Mouse (Mus musculus) left cerebral cortex, adult 2 months (tissue): ENCODE measurements at regions not wholly inside any gene's neighbourhood (a gene's known extent, or its start where the extent isn't known, plus 50 kb on each side); places are given as distances from the start of the nearest gene placed in this dataset.

Experiments
- DNase-seq, 2 experiments: peaks; one replicate each; pipeline ENCODE4 v3.0.0; 2021 to 2022; ENCODE audit warnings: low spot score in 2 of 2, mixed read lengths in 1 of 2; ENCODE audit errors: extremely low spot score in 1 of 2
- H3K27ac ChIP-seq: fragments of 200-600 bp; 2 replicates; pipeline ENCODE4 v1.8.1; 2022
- H3K4me3 ChIP-seq: fragments of 200-600 bp; 2 replicates; pipeline ENCODE4 v1.8.1; 2022
- CTCF ChIP-seq: fragments of 200-600 bp; IDR thresholded peaks from 2 replicates; pipeline ENCODE4 v1.8.1; 2022; ENCODE audit warnings: antibody characterized with exemption, mild to moderate bottlenecking, moderate library complexity
- intact Hi-C: fragments of 180-260 bp; cut with DNase I; formaldehyde crosslinking; loops from one replicate; pipeline ENCODE4 v1.15.1; 2025

DNA sequence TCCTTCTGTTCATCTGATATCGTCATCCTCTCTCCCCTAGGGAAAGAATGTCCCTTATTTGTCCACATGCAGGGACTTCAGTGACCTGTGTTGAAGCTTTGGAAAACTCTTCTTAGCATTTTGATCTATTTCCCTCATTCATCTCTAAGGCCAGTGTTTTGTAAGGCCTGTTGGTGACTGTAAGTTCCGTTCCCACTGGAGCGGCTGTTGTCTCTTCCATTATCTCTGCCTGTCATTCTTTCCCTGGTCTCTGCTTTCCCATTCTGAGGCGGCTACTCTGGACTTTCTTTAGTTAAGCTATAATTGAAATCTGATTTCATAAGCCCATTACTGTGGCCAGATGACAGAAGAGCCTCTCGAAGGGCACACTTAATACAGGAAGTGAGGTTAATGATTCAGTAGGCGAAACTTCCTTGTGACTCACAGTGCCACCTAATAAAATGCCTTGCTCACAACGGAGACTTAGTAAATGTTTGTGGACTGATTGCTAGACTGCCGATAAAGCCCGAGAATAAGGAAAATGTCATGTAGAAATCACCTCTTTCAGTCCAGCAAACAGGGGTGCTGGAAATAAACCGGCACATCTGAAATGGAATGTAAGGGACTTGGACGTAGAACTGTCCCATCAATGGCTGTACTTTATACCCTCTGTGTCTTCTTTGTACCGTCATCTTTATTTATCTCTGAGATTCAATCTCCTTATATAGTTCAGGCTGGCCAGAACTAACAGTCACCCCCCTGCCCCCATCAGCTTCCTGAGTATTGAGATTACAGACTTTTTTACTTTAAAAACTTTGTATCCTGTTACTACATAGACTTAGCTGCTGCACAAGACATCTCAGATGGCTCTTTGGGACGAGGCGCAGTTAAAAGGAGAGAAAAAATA lies 250.1 kb downstream of the Klf5 start:
- TF ChIP-seq CTCF, result no peak
- Histone ChIP-seq H3K27ac (no peak overlapping the region), H3K4me3 (no peak overlapping the region)
- no peak for DNase-seq
- intact Hi-C loops, result no loop called here

DNA sequence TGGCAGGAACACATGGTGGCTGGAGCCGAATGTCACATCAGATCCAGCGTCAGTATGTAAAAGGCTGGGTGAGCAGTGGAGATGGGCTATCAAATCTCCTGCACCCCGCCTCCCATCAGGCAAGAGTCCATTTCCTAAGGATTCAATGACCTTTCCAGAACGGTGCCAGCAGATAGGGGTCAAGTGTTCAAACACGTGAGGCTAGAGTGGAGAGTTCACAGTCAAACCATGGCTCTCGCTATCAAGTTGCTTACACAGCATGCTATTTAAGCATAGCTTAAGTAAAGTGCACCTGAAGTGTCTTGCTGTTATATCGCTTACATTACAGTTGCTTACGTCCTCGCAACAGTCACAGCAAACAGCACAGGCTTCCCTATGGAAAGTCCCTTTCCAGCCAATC lies 265.5 kb downstream of the Klf5 start:
- Histone ChIP-seq H3K27ac (no peak overlapping the region), H3K4me3 (no peak overlapping the region)
- DNase-seq, result no peak
- intact Hi-C loops, result no loop called here
- TF ChIP-seq CTCF, result no peak

DNA sequence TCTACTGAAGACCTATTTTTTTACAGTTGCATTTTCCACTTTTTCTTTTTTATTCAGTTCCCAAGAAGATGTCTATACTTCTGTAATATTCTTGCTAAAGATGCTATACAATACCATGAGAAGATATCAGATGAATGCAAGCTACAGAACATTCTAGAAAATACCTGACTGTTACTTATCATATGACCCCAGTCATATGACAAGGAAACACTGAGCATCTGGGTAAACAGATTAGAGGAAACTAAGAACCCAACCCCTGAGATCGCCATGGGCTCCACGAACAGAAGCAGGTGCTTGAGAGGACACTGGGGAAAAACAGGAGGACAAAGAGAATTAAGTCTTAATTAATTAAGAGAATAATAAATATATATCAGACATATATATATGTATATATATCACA lies 275.7 kb downstream of the Klf5 start:
- H3K27ac ChIP-seq, result no peak overlapping the region
- no peak for TF ChIP-seq CTCF
- no peak overlapping the region for H3K4me3 ChIP-seq
- no peak for DNase-seq
- intact Hi-C loops, result no loop called here

DNA sequence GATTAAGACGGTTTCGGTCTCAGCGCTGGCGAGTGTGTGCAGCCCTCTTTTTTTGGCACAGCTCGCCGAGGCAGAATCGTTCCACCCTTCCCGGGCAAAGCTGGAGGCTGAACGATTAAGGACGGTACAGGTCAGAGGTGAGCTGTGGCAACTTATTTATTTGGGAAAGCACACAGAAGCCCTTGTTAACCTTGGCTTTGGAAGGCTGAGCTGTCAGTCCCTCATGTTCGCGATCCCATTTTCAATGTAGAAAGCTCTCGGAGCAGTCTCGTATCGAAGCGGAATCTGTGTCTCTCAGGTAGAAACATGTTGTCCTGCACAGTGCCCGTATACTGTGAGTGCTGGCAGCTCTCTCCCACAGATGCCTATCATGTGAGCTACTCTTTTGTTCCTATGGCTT lies 280.2 kb downstream of the Klf5 start:
- no peak overlapping the region; the same call in 1 of the 2 replicates for H3K27ac ChIP-seq

DNA sequence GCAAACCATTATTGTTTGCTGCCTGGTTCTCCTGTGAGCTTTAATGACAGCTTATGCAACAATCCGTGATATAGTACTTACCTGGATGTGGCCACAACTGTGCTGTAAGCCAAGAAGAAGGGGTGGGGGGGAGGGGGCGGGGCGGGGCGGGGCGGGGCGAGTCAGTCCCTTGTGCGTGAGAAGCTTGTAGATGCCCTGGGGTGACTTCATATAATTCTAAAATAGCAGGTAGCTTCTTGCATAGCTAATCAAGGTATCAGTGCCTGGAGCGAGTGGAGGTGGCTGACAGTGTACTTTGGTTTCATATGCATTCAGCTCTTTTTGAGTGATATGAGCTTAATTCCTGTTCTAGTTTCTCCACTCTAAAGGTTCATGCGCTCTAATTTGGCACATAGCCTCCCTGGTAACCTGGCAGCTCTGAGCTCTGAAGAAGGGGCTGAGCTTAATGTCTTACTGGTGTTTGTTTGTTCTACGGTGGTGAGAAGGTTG lies 280.8 kb downstream of the Klf5 start:
- TF ChIP-seq CTCF, result no peak
- Histone ChIP-seq H3K27ac (no peak overlapping the region; the same call in 1 of the 2 replicates), H3K4me3 (peak overlapping the region; percentile 6; the same call in 1 of the 2 replicates)
- DNase-seq, result no peak
- intact Hi-C loops, result no loop called here

More for the DNA sequence above, 280.2 kb downstream of the Klf5 start:
- intact Hi-C loops, result no loop called here
- no peak for DNase-seq
- peak overlapping the region; percentile 6; the same call in 1 of the 2 replicates for H3K4me3 ChIP-seq
- no peak for TF ChIP-seq CTCF

DNA sequence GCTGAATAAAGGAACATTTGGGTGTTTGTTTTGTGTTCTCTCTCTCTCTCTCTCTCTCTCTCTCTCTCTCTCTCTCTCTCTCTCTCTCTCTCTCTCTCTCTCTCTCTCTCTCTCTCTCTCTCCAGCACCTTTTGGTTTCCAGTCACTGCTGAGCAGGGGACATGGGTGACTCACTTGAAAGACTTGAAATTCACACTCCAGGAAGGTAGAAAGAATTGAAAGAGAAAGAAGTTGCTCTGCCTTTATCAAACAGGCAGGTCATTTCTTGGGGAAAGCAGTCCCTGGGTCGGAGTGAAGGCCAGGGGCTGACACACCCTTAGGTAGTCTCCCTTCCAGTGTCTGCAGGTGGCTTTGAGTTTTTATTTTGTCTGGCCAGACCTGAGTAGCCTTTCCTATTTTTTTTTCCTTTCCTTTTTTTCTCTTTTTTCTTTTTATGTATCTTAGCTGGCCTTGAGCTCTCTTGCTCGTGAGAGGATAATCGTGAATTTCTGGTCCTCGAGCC lies 281.3 kb downstream of the Klf5 start:
- no peak for TF ChIP-seq CTCF
- DNase-seq, result no peak
- no peak overlapping the region for H3K4me3 ChIP-seq
- intact Hi-C loops, result no loop called here
- H3K27ac ChIP-seq, result no peak overlapping the region; the same call in 1 of the 2 replicates

DNA sequence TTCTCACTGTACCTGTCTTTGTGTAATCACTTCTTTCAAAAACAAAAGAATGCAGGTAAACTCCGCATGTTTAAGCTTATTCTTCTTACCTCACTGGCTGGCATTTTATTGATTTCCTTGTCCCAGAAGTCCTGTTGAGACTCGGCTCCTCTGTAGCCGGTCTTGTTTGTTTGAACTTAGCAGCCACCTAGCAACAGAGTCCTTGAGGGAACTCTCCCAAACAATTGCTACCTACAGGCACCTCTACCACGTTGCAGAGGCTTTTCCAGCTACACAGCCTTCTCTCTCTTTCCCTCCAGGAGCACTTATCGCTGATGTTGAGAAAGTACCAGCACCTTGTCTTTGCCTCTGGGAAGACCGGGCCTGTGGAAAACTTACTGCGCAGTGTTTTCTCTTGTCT lies 285.7 kb downstream of the Klf5 start:
- H3K27ac ChIP-seq, result no peak overlapping the region
- no peak overlapping the region for H3K4me3 ChIP-seq
- TF ChIP-seq CTCF, result no peak
- DNase-seq, result no peak
- intact Hi-C loops, result no loop called here

DNA sequence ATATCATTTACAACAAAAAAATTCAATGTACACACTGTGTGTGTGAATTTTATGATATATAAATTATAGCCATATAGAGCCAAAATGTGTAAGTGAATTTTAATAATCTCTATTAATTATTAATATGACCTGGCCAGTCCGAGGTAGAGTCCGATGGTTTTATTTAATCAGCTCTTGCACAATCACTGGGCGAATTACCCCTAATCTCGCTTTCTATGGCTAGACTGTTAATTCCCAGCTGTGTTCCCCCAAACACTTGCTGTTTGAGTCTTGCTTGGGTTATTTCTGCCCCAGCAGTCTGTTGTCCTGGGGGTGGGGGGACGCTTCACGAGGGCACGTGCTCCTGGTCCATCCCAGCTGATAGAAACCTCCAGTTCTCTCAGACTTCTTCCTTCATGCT lies 287.5 kb downstream of the Klf5 start:
- TF ChIP-seq CTCF, result no peak

DNA sequence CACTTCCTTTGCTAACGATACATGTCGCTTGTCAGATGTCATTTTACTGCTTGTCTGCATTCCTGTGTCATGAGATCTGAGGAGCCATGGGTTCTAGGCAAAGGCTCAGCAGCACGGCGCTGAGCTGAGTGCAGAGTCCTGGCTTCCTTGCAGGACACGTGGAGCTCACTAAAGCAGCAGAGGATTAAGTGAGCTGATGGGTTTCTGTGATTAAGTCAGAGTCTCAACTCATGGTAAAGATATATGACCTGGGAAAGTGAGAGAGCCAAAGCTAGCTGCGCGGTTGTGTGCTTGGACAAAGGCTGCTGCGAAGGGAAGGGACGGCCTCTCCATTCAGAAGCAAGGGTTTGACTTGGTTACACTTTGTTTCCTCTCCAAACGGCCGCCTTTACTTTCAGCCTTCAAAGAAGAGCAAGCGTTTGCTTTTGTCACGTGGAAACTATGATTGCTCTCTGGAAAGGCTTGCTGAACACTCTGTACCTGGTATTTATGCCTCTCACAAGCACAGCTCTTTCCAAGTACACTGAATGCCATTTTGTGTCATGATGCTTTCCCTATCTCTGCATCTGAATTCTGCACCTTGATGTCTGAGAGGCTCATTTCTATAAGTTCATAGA lies 292.5 kb downstream of the Klf5 start:
- intact Hi-C loops, result no loop called here
- TF ChIP-seq CTCF, result no peak
- Histone ChIP-seq H3K27ac (no peak overlapping the region), H3K4me3 (no peak overlapping the region)
- DNase-seq, result no peak

More for the DNA sequence above, 287.5 kb downstream of the Klf5 start:
- Histone ChIP-seq H3K27ac (no peak overlapping the region), H3K4me3 (no peak overlapping the region)
- DNase-seq, result no peak
- intact Hi-C loops, result no loop called here

DNA sequence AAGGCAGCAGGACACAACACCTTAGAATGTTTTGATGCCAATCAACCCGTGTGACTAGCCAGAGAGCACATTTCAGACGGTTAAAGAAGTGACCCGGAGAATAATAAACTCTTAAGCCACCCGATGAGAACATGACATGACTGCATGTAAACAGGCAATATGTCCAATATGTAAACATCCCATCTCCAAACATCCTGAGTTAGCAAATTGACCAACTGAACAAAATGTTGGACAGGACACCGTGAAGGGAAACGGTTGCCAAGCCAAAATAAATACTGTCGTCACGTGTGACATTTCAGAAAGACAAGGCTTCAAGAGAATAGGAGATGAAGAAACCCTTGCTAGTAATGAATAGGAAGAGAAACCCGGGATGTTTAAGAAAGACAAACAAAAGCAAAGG lies 294.4 kb downstream of the Klf5 start:
- TF ChIP-seq CTCF, result no peak

DNA sequence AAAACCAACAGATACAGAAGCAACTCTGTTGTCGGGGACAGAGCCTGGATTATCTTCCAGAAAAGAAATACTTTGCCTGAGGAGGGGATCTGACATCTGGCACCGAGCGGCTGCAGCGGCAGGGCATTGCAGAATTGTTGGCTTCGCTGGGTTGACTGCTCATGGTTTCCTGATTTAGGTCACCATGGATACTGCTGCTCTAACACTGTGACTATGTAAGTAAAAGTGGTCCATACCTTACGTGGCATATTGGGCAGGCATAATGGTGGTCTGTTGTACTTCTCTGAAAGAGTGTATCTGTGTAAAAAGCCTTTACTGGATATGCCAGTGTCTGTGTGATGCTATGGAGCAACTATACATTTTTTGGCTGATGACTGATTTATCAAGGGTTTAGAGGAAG lies 295.4 kb downstream of the Klf5 start:
- no peak for TF ChIP-seq CTCF

More for the DNA sequence above, 294.4 kb downstream of the Klf5 start:
- no peak for DNase-seq
- Histone ChIP-seq H3K4me3 (no peak overlapping the region), H3K27ac (no peak overlapping the region)
- intact Hi-C loops, result no loop called here

DNA sequence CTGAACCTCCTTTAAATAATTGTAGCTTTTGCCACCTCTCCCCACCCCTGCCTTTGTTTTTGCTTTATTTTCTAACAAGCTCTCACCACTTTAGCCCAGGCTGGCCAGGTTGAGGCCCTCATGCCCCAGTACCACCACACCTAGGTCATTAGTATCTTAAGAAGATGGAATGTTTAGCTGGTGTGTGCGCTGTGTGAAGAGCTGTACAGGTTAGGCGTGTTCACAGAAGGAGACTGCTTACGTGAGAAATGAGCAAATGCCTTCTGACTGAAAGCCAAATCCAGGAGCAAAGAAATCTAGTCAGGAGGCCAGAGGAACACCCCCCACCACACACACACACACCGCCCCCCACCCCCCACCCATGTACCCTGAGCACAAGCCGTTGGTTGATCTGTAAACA lies 303.4 kb downstream of the Klf5 start:
- no peak for TF ChIP-seq CTCF
- intact Hi-C loops, result no loop called here

More for the DNA sequence above, 295.4 kb downstream of the Klf5 start:
- Histone ChIP-seq H3K4me3 (no peak overlapping the region), H3K27ac (no peak overlapping the region)
- intact Hi-C loops, result no loop called here
- no peak for DNase-seq

More for the DNA sequence above, 303.4 kb downstream of the Klf5 start:
- Histone ChIP-seq H3K4me3 (no peak overlapping the region), H3K27ac (no peak overlapping the region)
- no peak for DNase-seq
